Mouse (Mus musculus) megakaryocyte, embryonic 14.5 days (primary cell): ENCODE results near the gene Gmds.

Experiments
- FLI1 ChIP-seq: IDR thresholded peaks from 2 replicates; pipeline ENCODE4 v1.6.1; 2012; ENCODE audit warnings: low read length, inconsistent platforms, mixed read lengths
- GATA1 ChIP-seq: IDR thresholded peaks from 3 replicates; pipeline ENCODE4 v1.6.1; 2012; ENCODE audit warnings: mixed read lengths, low read length, inconsistent platforms, borderline replicate concordance

DNA sequence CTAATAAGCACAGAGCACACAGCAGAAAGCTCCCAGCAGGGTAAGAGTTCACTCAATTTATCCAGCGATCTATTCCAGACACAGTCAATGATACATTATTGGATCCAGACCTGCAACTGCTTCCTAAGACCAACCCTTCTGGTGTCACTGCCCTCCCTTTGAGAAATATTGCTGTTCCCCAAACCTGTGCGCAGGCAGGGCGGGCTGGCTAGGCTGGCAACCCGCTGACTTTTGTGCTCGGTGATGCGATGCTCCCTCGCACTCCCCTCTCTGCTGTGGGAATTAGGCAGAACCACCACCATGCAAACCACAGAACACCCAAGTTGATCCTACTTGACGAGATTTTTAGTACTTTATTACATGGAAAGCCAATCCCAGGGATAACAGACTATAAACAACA, 304.4 kb downstream of the Gmds start:
- TF ChIP-seq FLI1 (no peak), GATA1 (no peak)
